Mouse (Mus musculus) neural tube, embryonic 12.5 days (tissue): ENCODE measurements at regions not wholly inside any gene's neighbourhood (a gene's known extent, or its start where the extent isn't known, plus 50 kb on each side); places are given as distances from the start of the nearest gene placed in this dataset.

Experiments used
- ATAC-seq: fragments of 200-750 bp; cut with Nextera tagmentation; 2 replicates; pipeline ENCODE4 v1.8.0; 2017; ENCODE audit warnings: low read depth, mild to moderate bottlenecking, moderate TSS enrichment, moderate library complexity; ENCODE audit not compliant: low FRiP score
- H3K27ac ChIP-seq: fragments of 300-500 bp; sonication (generic); 2 replicates; pipeline ENCODE4 v1.5.1; 2016
- H3K27me3 ChIP-seq: fragments of 300-500 bp; sonication (generic); replicated peaks from 2 replicates; pipeline ENCODE4 v1.6.1; 2016; ENCODE audit warnings: mild to moderate bottlenecking
- H3K36me3 ChIP-seq: fragments of 300-500 bp; sonication (generic); 2 replicates; pipeline ENCODE4 v1.6.1; 2016; ENCODE audit warnings: mild to moderate bottlenecking
- H3K4me1 ChIP-seq: fragments of 300-500 bp; sonication (generic); 2 replicates; pipeline ENCODE4 v1.6.1; 2016
- H3K4me2 ChIP-seq: fragments of 300-500 bp; sonication (generic); replicated peaks from 2 replicates; pipeline ENCODE4 v1.6.1; 2016; ENCODE audit warnings: mild to moderate bottlenecking
- H3K4me3 ChIP-seq: fragments of 300-500 bp; sonication (generic); 2 replicates; pipeline ENCODE4 v1.5.1; 2016
- H3K9ac ChIP-seq: fragments of 300-500 bp; sonication (generic); 2 replicates; pipeline ENCODE4 v1.6.1; 2016; ENCODE audit warnings: mild to moderate bottlenecking
- H3K9me3 ChIP-seq: fragments of 300-500 bp; sonication (generic); 2 replicates; pipeline ENCODE4 v1.6.1; 2016; ENCODE audit warnings: mild to moderate bottlenecking
- whole genome bisulfite sequencing: fragments of 180-500 bp; shearing (Covaris S2); methylation state at CpG from one replicate; pipeline ENCODE4 v1.1.7; 2016; 5-methylcytosine and 5-hydroxymethylcytosine counted together

- Histone ChIP-seq H3K27me3 (no peaks in the 10 kb centered on the region), H3K27ac (no peak overlapping the region), H3K4me1 (no peaks in the 10 kb centered on the region; the same call in 1 of the 2 replicates), H3K36me3 (no peaks in the 10 kb centered on the region), H3K4me2 (no peak overlapping the region), H3K4me3 (no peak overlapping the region), H3K9me3 (no peaks in the 10 kb centered on the region), H3K9ac (no peak overlapping the region)
- no peak for ATAC-seq
- WGBS = 70% methylated on average over 12 of the region's 12 CpGs
These were observed 58.6 kb downstream of the Isg20 start for GRCm38 (mm10) chr7:78971644-78972313.

GRCm38 (mm10) chr7:78989751-78990206, 63.5 kb upstream of the Acan start:
- Histone ChIP-seq H3K27me3 (no peaks in the 10 kb centered on the region), H3K36me3 (no peaks in the 10 kb centered on the region), H3K9me3 (no peaks in the 10 kb centered on the region), H3K27ac (no peak overlapping the region), H3K4me1 (peaks cover 5% of the 10 kb centered on the region; the same call in 1 of the 2 replicates), H3K9ac (no peak overlapping the region), H3K4me2 (peak overlapping the region; percentile 80), H3K4me3 (peak overlapping the region; percentile 35)
- WGBS = 37% methylated on average over 5 of the region's 5 CpGs
- ATAC-seq = peak; percentile 44

DNA sequence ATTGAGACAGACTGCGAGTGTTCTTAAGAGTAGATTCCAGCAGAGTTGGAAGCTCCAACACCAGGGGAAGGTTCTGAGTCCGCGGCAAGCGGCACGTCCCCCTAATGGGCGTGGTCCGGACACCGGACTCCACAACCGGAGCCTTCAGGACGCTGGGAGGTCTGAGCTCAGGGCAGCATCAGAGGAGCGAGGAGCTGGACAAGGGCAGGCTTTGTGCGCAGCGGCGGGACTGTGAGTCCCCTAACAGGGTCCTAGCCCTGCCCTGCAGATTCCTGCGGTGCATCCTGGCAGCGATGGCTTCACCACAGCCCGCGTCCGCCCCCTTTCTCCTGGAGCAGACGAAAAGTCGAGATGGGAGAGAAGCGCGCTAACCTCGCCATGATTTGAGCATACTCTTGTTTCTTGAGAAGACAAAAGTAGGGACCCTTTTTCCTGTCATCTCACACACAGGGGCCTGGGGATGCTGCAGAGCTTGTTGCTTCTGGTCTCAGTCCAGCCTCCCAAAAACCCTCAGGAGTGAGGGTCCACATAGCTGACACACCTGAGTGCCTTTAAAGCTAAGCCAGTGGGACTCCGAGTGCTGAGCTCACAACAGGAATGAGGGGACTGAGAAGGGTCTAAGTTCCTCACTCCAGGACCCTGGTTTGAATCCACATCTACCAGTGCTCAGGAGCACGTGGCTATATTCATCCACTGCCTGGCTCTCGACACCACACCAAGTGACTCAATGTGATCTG, 62.8 kb upstream of the Acan start:
- Histone ChIP-seq H3K36me3 (no peaks in the 10 kb centered on the region), H3K27ac (no peak overlapping the region), H3K9ac (0 out of 2 replicates have a peak overlapping the region, but pooled peaks have one; percentile 38), H3K4me1 (peaks cover 5% of the 10 kb centered on the region; the same call in 1 of the 2 replicates), H3K4me3 (peak overlapping the region; percentile 35), H3K4me2 (peak overlapping the region; percentile 80), H3K27me3 (no peaks in the 10 kb centered on the region), H3K9me3 (no peaks in the 10 kb centered on the region)
- 4% methylated on average over 27 of the region's 27 CpGs for WGBS
- peak; percentile 53; the same call in 1 of the 2 replicates for ATAC-seq

- Histone ChIP-seq H3K4me1 (peaks cover 5% of the 10 kb centered on the region; the same call in 1 of the 2 replicates), H3K27me3 (no peaks in the 10 kb centered on the region), H3K4me3 (no peak overlapping the region), H3K27ac (no peak overlapping the region), H3K9me3 (no peaks in the 10 kb centered on the region), H3K9ac (no peak overlapping the region), H3K36me3 (no peaks in the 10 kb centered on the region), H3K4me2 (no peak overlapping the region)
- WGBS = 92% methylated on average over 7 of the region's 7 CpGs
- no peak for ATAC-seq
These were observed 60.3 kb upstream of the Acan start for GRCm38 (mm10) chr7:78992991-78993390.

DNA sequence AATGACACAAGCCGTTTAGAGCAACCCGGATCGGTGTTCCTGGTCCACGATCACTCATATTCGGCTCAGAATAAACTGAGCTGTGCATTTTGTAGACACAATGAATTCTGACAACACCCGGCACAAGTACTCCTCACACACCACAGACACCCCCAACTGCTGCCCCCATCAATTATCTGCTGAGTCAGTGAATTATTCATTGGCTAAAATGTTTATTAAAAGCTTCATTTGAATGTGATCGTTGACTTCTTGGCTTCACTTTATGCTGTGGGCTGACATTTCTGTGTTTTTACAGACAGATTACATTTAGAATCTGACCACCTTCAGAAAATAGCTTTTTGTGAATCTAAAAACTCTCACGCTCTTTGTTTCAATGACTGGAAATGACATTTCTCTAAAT, 59.1 kb upstream of the Acan start:
- Histone ChIP-seq H3K4me1 (peaks cover 5% of the 10 kb centered on the region; the same call in 1 of the 2 replicates), H3K9ac (no peak overlapping the region), H3K4me2 (no peak overlapping the region), H3K27me3 (no peaks in the 10 kb centered on the region), H3K27ac (no peak overlapping the region), H3K9me3 (no peaks in the 10 kb centered on the region), H3K36me3 (no peaks in the 10 kb centered on the region), H3K4me3 (no peak overlapping the region)
- no peak for ATAC-seq
- WGBS = 85% methylated on average over 8 of the region's 8 CpGs

GRCm38 (mm10) chr7:78995034-78995433, 58.2 kb upstream of the Acan start:
- no peak overlapping the region for H3K9ac ChIP-seq
- no peak for ATAC-seq
- 73% methylated on average over 2 of the region's 2 CpGs for WGBS

GRCm38 (mm10) chr7:78995820-78996219, 57.5 kb upstream of the Acan start:
- H3K4me1 ChIP-seq = no peaks in the 10 kb centered on the region; the same call in 1 of the 2 replicates
- ATAC-seq = no peak
- no peak overlapping the region for H3K4me3 ChIP-seq
- no peaks in the 10 kb centered on the region for H3K27me3 ChIP-seq
- no peaks in the 10 kb centered on the region for H3K36me3 ChIP-seq
- no peak overlapping the region for H3K4me2 ChIP-seq
- no peak overlapping the region for H3K27ac ChIP-seq
- WGBS = 84% methylated on average over 4 of the region's 4 CpGs
- no peaks in the 10 kb centered on the region for H3K9me3 ChIP-seq
- H3K9ac ChIP-seq = no peak overlapping the region

More at GRCm38 (mm10) chr7:78995034-78995433, 58.2 kb upstream of the Acan start:
- Histone ChIP-seq H3K27ac (no peak overlapping the region), H3K4me2 (no peak overlapping the region), H3K36me3 (no peaks in the 10 kb centered on the region), H3K4me1 (peaks cover 3% of the 10 kb centered on the region; the same call in 1 of the 2 replicates), H3K9me3 (no peaks in the 10 kb centered on the region), H3K4me3 (no peak overlapping the region), H3K27me3 (no peaks in the 10 kb centered on the region)
